Mouse (Mus musculus) embryonic fibroblast, embryonic 13.5 days (primary cell): ENCODE data around the gene Cyp4a32. TPM values are rescaled to one million over a fixed set of nuclear protein-coding genes. Genes with fewer than 3 reads are reported as not detected.
"Not testable (repeated sequence)": the region's sequence is repeated elsewhere in the genome, so short reads cannot be mapped to it uniquely, and the experiment has no call there.

ENCODE experiments used
- H3K27ac ChIP-seq: 2 replicates; pipeline ENCODE4 v1.5.1; 2012; ENCODE audit warnings: low read length, control low read depth, inconsistent platforms; ENCODE audit not compliant: insufficient read depth
- H3K4me1 ChIP-seq: 2 replicates; pipeline ENCODE4 v1.6.1; 2011; ENCODE audit warnings: low read length; ENCODE audit not compliant: control insufficient read depth, insufficient read depth
- H3K4me3 ChIP-seq: 2 replicates; pipeline ENCODE4 v1.5.1; 2011; ENCODE audit warnings: mild to moderate bottlenecking, control low read depth, low read length; ENCODE audit not compliant: insufficient read depth
- CTCF ChIP-seq: IDR thresholded peaks from 2 replicates; pipeline ENCODE4 v1.5.1; 2011; ENCODE audit warnings: mild to moderate bottlenecking, control low read depth, low read length, moderate library complexity, borderline replicate concordance; ENCODE audit not compliant: insufficient read depth
- POLR2A ChIP-seq: IDR thresholded peaks from 2 replicates; pipeline ENCODE4 v1.6.1; 2011; ENCODE audit warnings: low read depth, mild to moderate bottlenecking, control low read depth, low read length, moderate library complexity
- polyA plus RNA-seq: library from polyadenylated mRNA; stranded (reverse); fragments of >200 nt; gene quantifications from 2 replicates; pipeline ENCODE4 v1.2.4, GENCODE M21; 2011; ENCODE audit warnings: low read depth; ENCODE audit not compliant: missing spikeins, insufficient read length

Cyp4a32 gene
- not detected in 2 replicates for polyA plus RNA-seq

GRCm38 (mm10) chr4:115600611-115601010 is at the start of gene Cyp4a32:
Gene Cyp4a32, plus strand, starts transcription at chr4:115600969.
- not testable (repeated sequence) for H3K27ac ChIP-seq, H3K4me3 ChIP-seq, H3K4me1 ChIP-seq

- Histone ChIP-seq H3K4me3 (no peak overlapping the region), H3K27ac (no peak overlapping the region), H3K4me1 (no peaks in the 10 kb centered on the region)
- TF ChIP-seq POLR2A (no peak), CTCF (no peak)
Observed at GRCm38 (mm10) chr4:115552726-115553125, 48.0 kb upstream of the Cyp4a32 start.

DNA sequence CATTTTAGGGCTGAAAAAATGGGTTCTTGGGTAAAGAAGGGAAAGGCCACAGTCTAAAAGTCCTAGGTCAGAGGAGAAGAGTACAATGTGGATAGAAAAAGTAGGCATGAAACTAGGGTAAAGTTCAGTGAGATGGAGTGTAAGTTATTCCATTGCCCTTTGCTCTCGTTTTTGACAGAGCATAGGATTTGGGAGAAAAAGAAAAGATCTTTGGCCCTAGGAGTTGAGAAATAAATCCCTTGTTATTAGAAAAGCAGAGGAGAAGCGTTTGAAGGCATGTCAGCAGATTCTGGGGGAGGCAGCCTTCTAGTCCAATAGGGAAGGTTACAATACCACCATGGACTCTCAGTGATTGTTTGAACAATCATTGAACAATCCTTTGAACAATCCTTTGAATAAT is 45.3 kb upstream of the Cyp4a32 start:
- no peaks in the 10 kb centered on the region for H3K4me1 ChIP-seq
- no peak overlapping the region for H3K4me3 ChIP-seq
- no peak overlapping the region for H3K27ac ChIP-seq

DNA sequence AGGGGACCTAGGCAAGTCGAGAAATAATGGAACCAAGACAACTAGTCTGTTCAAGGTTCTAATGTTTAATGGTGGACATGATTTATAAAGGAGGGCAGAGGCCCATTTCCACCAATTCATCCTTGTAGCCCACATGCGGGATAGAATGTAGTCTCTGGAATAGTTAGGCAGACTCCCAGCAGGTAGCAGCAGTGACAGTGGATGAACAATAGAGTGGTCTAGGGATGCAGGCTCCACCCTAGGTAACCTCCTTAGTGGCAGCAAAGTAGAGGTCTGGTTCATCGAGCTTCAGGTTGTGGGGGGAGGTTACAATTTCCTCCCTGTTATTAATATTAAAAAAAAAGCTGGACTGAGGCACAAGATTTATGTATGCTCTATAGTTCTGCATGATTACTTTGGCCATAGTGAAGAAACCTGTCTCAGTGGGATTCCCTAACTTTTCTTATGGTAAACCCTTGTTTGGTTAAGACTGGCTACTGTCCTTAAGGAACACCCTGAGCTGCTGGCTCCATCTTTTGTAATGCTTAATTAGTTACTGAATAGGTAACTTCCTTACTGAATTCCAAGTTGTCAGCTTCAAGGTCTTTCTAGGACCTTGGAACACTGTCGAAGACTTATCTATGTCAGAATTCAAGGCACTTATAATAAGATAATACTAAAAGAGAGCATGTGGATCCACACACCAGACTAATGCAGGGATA is 42.8 kb upstream of the Cyp4a32 start:
- TF ChIP-seq POLR2A (no peak), CTCF (no peak)
- no peak overlapping the region for H3K27ac ChIP-seq
- no peaks in the 10 kb centered on the region for H3K4me1 ChIP-seq
- H3K4me3 ChIP-seq = no peak overlapping the region

More for the DNA sequence above, 45.3 kb upstream of the Cyp4a32 start:
- TF ChIP-seq CTCF = no peak
- TF ChIP-seq POLR2A = no peak

- not testable (repeated sequence) for H3K4me1 ChIP-seq, H3K27ac ChIP-seq, H3K4me3 ChIP-seq
Observed at GRCm38 (mm10) chr4:115561236-115561635, 39.5 kb upstream of the Cyp4a32 start.

DNA sequence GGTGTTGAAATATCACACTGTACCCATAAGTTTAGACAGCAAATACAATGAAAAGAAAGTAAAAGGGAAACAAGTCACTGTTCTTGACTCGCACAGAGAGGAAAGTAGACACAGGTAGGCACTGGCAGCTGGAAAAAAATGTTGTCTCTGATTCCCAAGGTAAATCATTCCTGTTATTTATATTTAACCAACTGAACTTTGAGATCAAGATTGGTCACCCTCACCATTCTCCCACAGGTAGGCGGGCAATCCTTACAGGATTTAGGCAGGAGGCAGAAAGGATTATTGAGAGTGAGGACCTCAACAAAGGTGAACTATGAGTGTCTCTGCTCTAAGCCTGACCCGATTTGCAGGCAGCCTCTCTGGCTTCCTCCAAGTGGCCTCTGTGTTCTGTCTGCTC is 37.4 kb upstream of the Cyp4a32 start, which contains the start of gene Cyp4a31:
Gene Cyp4a31 (plus strand): TSS at position 249 of the 400 bp plus-strand sequence.
- H3K4me1 ChIP-seq = no peaks in the 10 kb centered on the region
- TF ChIP-seq CTCF (no peak), POLR2A (no peak)
- no peak within 1 kb of the TSS for H3K4me3 ChIP-seq
- no peak within 1 kb of the TSS for H3K27ac ChIP-seq

GRCm38 (mm10) chr4:115564469-115565225 is 36.1 kb upstream of the Cyp4a32 start:
- not testable (repeated sequence) for H3K4me3 ChIP-seq, H3K27ac ChIP-seq, H3K4me1 ChIP-seq

DNA sequence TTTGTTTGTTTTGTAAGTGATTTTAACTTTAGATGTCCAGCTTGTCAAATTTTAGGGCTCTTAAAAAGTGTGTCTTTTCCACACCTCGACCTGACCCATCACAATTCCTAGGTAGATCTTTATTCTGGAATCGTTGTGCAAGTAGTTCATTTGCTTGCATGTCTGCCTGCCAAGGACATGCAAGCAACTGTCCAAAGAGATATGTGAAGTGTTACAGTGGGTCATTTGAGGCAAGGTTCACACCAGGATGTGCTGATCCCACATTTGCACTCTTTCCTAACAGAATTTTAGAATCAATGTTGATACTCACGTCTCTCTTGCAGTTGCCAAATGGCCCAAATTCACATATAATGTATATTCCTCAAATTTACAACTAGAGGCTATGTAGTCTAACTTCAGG is 25.5 kb upstream of the Cyp4a32 start:
- TF ChIP-seq POLR2A (no peak), CTCF (no peak)
- no peak overlapping the region for H3K27ac ChIP-seq
- H3K4me3 ChIP-seq = no peak overlapping the region
- no peaks in the 10 kb centered on the region for H3K4me1 ChIP-seq

- H3K4me1 ChIP-seq = no peaks in the 10 kb centered on the region
- TF ChIP-seq CTCF (no peak), POLR2A (no peak)
- no peak overlapping the region for H3K4me3 ChIP-seq
- no peak overlapping the region for H3K27ac ChIP-seq
Observed at GRCm38 (mm10) chr4:115575776-115576175, 25.0 kb upstream of the Cyp4a32 start.

GRCm38 (mm10) chr4:115583036-115583435 is 17.7 kb upstream of the Cyp4a32 start:
- Histone ChIP-seq H3K27ac (no peak overlapping the region), H3K4me3 (no peak overlapping the region), H3K4me1 (no peaks in the 10 kb centered on the region)
- TF ChIP-seq POLR2A (no peak), CTCF (no peak)
